Mouse (Mus musculus) neural tube, embryonic 13.5 days (tissue): ENCODE measurements around the gene Gm20431. TPM values are rescaled to one million over a fixed set of nuclear protein-coding genes. Genes with fewer than 3 reads are reported as not detected.

ENCODE experiments used
- ATAC-seq: fragments of 200-750 bp; cut with Nextera tagmentation; 2 replicates; pipeline ENCODE4 v1.8.0; 2017; ENCODE audit warnings: low read depth, mild to moderate bottlenecking, moderate TSS enrichment, moderate library complexity
- H3K27ac ChIP-seq: fragments of 300-500 bp; sonication (generic); replicated peaks from 2 replicates; pipeline ENCODE4 v1.5.1; 2015; ENCODE audit warnings: moderate library complexity, mild to moderate bottlenecking, inconsistent platforms
- H3K27me3 ChIP-seq: fragments of 300-500 bp; sonication (generic); 2 replicates; pipeline ENCODE4 v1.6.1; 2015; ENCODE audit warnings: mild to moderate bottlenecking, inconsistent platforms
- H3K36me3 ChIP-seq: fragments of 300-500 bp; sonication (generic); 2 replicates; pipeline ENCODE4 v1.6.1; 2015; ENCODE audit warnings: mild to moderate bottlenecking, inconsistent platforms
- H3K4me1 ChIP-seq: fragments of 300-500 bp; sonication (generic); replicated peaks from 2 replicates; pipeline ENCODE4 v1.6.1; 2015; ENCODE audit warnings: inconsistent platforms
- H3K4me2 ChIP-seq: fragments of 300-500 bp; sonication (generic); 2 replicates; pipeline ENCODE4 v1.6.1; 2015; ENCODE audit warnings: inconsistent platforms, mild to moderate bottlenecking, moderate library complexity
- H3K4me3 ChIP-seq: fragments of 300-500 bp; sonication (generic); 2 replicates; pipeline ENCODE4 v1.5.1; 2015; ENCODE audit warnings: mild to moderate bottlenecking, inconsistent platforms
- H3K9ac ChIP-seq: fragments of 300-500 bp; sonication (generic); 2 replicates; pipeline ENCODE4 v1.6.1; 2015; ENCODE audit warnings: moderate library complexity, mild to moderate bottlenecking, inconsistent platforms
- H3K9me3 ChIP-seq: fragments of 300-500 bp; sonication (generic); 2 replicates; pipeline ENCODE4 v1.6.1; 2016; ENCODE audit warnings: inconsistent platforms
- WGBS: fragments of 180-500 bp; shearing (Covaris S2); methylation state at CpG from one replicate; pipeline ENCODE4 v1.1.7; 2015; 5-methylcytosine and 5-hydroxymethylcytosine counted together
- polyA plus RNA-seq: library from polyadenylated mRNA; unstranded; fragments of >200 nt; fragmentation: Nextera tagmentation; extraction: Ambion mirVana; gene quantifications from 2 replicates; pipeline ENCODE4 v1.2.1, GENCODE M21; 2015

Gene Gm20431
- polyA plus RNA-seq, 1 experiment from 2014 or later, result 9.3 TPM

- 77% methylated on average over 6 of the region's 6 CpGs for WGBS
- no peak overlapping the region for H3K27ac ChIP-seq
- H3K9me3 ChIP-seq, result no peaks in the 10 kb centered on the region
- peaks cover 7% of the 10 kb centered on the region for H3K27me3 ChIP-seq
- no peak overlapping the region for H3K4me2 ChIP-seq
- peaks cover 22% of the 10 kb centered on the region for H3K4me1 ChIP-seq
- no peak overlapping the region for H3K4me3 ChIP-seq
- no peak overlapping the region for H3K9ac ChIP-seq
- ATAC-seq, result no peak
- no peaks in the 10 kb centered on the region for H3K36me3 ChIP-seq
Measured at GRCm38 (mm10) chr2:167599917-167600316, 61.4 kb downstream of the Gm20431 start.

GRCm38 (mm10) chr2:167599195-167599594, 62.1 kb downstream of the Gm20431 start:
- H3K27me3 ChIP-seq, result peaks cover 7% of the 10 kb centered on the region
- 72% methylated on average over 5 of the region's 5 CpGs for WGBS
- ATAC-seq, result no peak

GRCm38 (mm10) chr2:167597492-167598186, 63.7 kb downstream of the Gm20431 start:
- Histone ChIP-seq H3K9ac (peak overlapping the region; percentile 60), H3K4me2 (peak overlapping the region; percentile 46), H3K9me3 (no peaks in the 10 kb centered on the region), H3K27me3 (peaks cover 7% of the 10 kb centered on the region), H3K27ac (peak overlapping the region; percentile 73), H3K36me3 (no peaks in the 10 kb centered on the region), H3K4me1 (peaks cover 39% of the 10 kb centered on the region), H3K4me3 (0 out of 2 replicates have a peak overlapping the region, but pooled peaks have one; percentile 4)
- ATAC-seq, result peak; percentile 54
- WGBS, result 28% methylated on average over 40 of the region's 40 CpGs

More at GRCm38 (mm10) chr2:167599195-167599594, 62.1 kb downstream of the Gm20431 start:
- H3K9me3 ChIP-seq, result no peaks in the 10 kb centered on the region
- no peak overlapping the region for H3K9ac ChIP-seq
- H3K36me3 ChIP-seq, result no peaks in the 10 kb centered on the region
- H3K4me3 ChIP-seq, result no peak overlapping the region
- no peak overlapping the region for H3K27ac ChIP-seq
- H3K4me1 ChIP-seq, result peaks cover 30% of the 10 kb centered on the region
- H3K4me2 ChIP-seq, result no peak overlapping the region

DNA sequence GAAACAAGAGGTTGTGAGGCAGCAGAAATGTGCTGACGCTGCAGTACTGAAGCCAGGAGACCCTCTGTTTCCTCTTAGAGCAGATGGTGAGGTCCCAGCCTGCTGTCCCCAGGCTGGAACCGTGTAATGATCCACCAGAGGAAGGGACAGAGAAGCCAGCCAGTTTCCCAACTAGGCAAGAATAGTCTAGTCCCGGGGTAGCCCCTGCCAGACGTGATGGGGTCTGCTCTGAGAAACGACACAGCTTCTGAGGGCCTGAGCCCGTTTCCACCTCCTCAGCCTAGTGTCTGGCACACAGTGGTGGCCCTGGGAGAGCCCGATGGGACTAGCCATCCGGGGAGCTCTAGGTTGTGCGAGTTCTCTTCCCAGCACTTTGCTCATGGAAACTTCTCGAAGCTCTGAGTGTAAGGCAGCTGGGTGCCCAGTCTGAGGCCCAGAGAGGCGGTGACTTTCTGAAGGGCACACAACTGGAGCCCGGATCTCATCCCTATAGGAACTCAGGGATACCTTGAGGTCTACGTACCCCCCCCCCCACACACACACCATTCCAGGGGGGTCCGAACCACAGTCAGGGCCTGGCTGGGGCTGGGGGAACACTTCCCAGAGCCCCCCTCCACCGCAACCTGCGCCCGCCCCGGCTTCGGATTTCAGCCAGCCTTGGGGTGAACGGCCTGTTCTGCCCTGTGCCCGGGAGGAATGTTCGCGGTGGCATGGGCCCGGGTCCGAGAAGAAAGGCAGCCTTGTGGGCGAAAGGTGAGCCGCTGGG, 64.4 kb downstream of the Gm20431 start:
- peak overlapping the region; percentile 46 for H3K4me2 ChIP-seq
- H3K4me1 ChIP-seq, result peaks cover 39% of the 10 kb centered on the region
- H3K9ac ChIP-seq, result peak overlapping the region; percentile 60
- no peaks in the 10 kb centered on the region for H3K9me3 ChIP-seq
- WGBS, result 37% methylated on average over 27 of the region's 27 CpGs
- no peaks in the 10 kb centered on the region for H3K36me3 ChIP-seq
- peak overlapping the region; percentile 73 for H3K27ac ChIP-seq
- H3K27me3 ChIP-seq, result peaks cover 7% of the 10 kb centered on the region
- H3K4me3 ChIP-seq, result 0 out of 2 replicates have a peak overlapping the region, but pooled peaks have one; percentile 4
- no peak for ATAC-seq

GRCm38 (mm10) chr2:167596262-167596661, 65.0 kb downstream of the Gm20431 start:
- WGBS, result 67% methylated on average over 3 of the region's 4 CpGs
- Histone ChIP-seq H3K4me3 (no peak overlapping the region), H3K27me3 (peaks cover 7% of the 10 kb centered on the region), H3K4me2 (no peak overlapping the region), H3K9me3 (no peaks in the 10 kb centered on the region), H3K9ac (no peak overlapping the region), H3K36me3 (no peaks in the 10 kb centered on the region), H3K4me1 (peaks cover 39% of the 10 kb centered on the region), H3K27ac (peak overlapping the region; percentile 59)
- no peak for ATAC-seq

- H3K4me2 ChIP-seq, result no peak overlapping the region
- no peak for ATAC-seq
- peak overlapping the region; percentile 59 for H3K27ac ChIP-seq
- H3K36me3 ChIP-seq, result no peaks in the 10 kb centered on the region
- H3K4me1 ChIP-seq, result peaks cover 39% of the 10 kb centered on the region
- no peak overlapping the region for H3K9ac ChIP-seq
- H3K4me3 ChIP-seq, result no peak overlapping the region
- WGBS, result 44% methylated on average over 14 of the region's 14 CpGs
- H3K9me3 ChIP-seq, result no peaks in the 10 kb centered on the region
- H3K27me3 ChIP-seq, result peaks cover 5% of the 10 kb centered on the region
Measured at GRCm38 (mm10) chr2:167595761-167596171, 65.5 kb downstream of the Gm20431 start.

DNA sequence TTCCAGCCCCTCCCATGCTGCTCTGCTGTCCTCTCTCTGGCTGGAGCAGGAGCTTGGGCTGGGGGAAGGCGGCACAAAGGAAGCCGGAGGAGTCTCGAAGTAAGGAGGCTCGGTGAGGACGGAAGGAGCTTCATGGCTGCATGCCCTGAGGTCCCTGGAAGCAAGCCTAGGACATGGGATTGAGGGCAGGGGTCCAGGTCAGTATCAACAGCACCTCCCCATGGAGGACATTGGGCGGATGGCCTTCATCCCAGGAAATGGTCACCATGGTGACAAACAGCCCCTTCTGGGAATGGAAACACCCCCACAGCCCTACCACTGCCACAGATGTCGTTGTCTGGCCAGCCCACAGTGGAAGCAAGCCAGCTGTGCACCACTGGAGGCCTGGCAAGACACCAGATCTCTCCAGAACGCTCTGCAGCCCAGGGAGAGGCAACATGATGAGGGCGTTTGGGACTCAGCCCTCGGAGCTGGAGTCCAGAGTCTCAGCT, 66.8 kb downstream of the Gm20431 start:
- Histone ChIP-seq H3K4me1 (peaks cover 39% of the 10 kb centered on the region), H3K4me3 (no peak overlapping the region), H3K9ac (no peak overlapping the region), H3K9me3 (no peaks in the 10 kb centered on the region), H3K27me3 (peaks cover 5% of the 10 kb centered on the region), H3K4me2 (no peak overlapping the region), H3K36me3 (no peaks in the 10 kb centered on the region), H3K27ac (peak overlapping the region; percentile 52)
- no peak for ATAC-seq
- WGBS, result 24% methylated on average over 10 of the region's 10 CpGs

- no peak overlapping the region for H3K9ac ChIP-seq
- ATAC-seq, result no peak
- H3K4me2 ChIP-seq, result no peak overlapping the region
- H3K27ac ChIP-seq, result peak overlapping the region; percentile 52
- H3K4me3 ChIP-seq, result no peak overlapping the region
- H3K36me3 ChIP-seq, result no peaks in the 10 kb centered on the region
- H3K27me3 ChIP-seq, result peaks cover 5% of the 10 kb centered on the region
- 74% methylated on average over 4 of the region's 4 CpGs for WGBS
- no peaks in the 10 kb centered on the region for H3K9me3 ChIP-seq
- peaks cover 46% of the 10 kb centered on the region for H3K4me1 ChIP-seq
Measured at GRCm38 (mm10) chr2:167593551-167594250, 67.6 kb downstream of the Gm20431 start.

DNA sequence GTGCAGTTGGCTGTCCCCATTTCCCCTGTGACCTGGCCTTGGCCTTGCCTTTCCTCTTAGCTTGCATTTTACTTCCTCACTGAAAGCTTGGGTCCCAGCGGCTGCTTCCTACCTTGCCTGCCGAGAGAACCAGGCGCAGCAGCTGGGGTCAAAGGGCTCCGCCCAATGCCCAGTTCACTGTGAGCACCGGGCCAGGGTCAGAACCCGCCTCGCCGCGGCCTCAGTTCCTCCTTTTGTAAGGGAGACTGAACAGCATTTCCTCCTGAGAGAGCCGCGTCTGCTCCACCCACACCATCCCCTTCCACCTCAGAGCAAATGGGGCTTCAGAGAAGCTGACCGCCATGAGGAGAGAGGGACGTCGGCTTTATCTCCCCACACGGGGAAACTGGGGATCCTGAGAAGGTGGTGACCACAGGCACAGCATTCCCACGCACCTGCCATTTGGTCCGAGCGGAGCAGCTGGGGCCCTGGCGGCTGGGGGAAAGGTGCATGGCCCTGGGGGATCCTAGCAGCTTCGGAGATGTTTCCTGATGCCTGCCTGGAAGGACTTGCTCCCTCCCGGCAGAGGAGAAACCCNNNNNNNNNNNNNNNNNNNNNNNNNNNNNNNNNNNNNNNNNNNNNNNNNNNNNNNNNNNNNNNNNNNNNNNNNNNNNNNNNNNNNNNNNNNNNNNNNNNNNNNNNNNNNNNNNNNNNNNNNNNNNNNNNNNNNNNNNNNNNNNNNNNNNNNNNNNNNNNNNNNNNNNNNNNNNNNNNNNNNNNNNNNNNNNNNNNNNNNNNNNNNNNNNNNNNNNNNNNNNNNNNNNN, 72.3 kb downstream of the Gm20431 start:
- peaks cover 27% of the 10 kb centered on the region for H3K4me1 ChIP-seq
- 0 out of 2 replicates have a peak overlapping the region, but pooled peaks have one; percentile 17 for H3K4me3 ChIP-seq
- no peaks in the 10 kb centered on the region for H3K27me3 ChIP-seq
- ATAC-seq, result no peak
- WGBS, result 10% methylated on average over 21 of the region's 21 CpGs
- H3K4me2 ChIP-seq, result peak overlapping the region; percentile 30
- 0 out of 2 replicates have a peak overlapping the region, but pooled peaks have one; percentile 22 for H3K9ac ChIP-seq
- no peaks in the 10 kb centered on the region for H3K9me3 ChIP-seq
- H3K27ac ChIP-seq, result peak overlapping the region; percentile 46; the same call in 1 of the 2 replicates
- no peaks in the 10 kb centered on the region for H3K36me3 ChIP-seq

DNA sequence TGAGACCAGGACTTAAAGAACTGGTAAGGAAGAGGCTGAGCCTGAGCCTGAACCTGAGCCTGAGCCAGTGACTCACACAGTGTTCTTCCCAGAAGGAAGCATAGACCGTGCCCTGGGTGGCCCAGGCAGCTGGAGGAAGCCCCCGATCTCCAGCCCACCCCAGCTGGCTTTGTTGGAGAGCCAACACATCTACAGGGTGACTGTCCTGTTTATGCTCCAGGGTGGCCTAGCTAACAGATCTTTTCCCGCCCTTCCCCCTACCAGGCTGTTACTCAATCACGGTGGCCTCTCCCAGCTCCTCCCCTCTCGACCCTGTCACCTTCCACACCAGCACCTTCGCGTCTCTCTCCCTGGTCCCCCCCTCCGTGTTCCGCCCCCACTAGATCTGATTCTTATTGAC, 74.3 kb downstream of the Gm20431 start:
- WGBS, result 22% methylated on average over 9 of the region's 9 CpGs
- H3K9ac ChIP-seq, result no peak overlapping the region
- H3K4me3 ChIP-seq, result no peak overlapping the region
- no peaks in the 10 kb centered on the region for H3K36me3 ChIP-seq
- peaks cover 28% of the 10 kb centered on the region for H3K4me1 ChIP-seq
- no peaks in the 10 kb centered on the region for H3K9me3 ChIP-seq
- H3K4me2 ChIP-seq, result no peak overlapping the region
- H3K27me3 ChIP-seq, result no peaks in the 10 kb centered on the region
- ATAC-seq, result no peak
- no peak overlapping the region for H3K27ac ChIP-seq

DNA sequence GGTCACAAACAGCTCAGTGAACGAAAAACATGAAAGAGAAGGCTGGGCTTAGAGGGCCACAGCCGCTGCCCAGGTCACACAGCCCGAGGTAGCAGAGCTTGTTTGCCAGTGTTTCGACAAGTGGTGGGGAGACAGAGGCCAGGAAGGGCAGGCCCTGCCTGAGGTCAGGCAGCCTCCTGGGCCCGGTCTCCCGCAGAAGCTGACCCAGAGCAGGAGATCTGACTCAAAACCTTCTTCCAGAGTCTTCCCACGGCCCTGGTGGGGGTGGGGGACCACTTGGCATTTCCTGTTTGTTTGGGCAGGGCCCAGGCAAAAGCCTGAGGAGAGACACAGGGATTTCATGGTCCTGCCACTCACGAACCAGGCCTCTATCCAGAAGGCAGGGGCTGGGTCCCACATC, 75.3 kb downstream of the Gm20431 start:
- Histone ChIP-seq H3K36me3 (no peaks in the 10 kb centered on the region), H3K27me3 (no peaks in the 10 kb centered on the region), H3K4me1 (peaks cover 28% of the 10 kb centered on the region), H3K9ac (no peak overlapping the region), H3K27ac (no peak overlapping the region), H3K4me3 (no peak overlapping the region), H3K4me2 (no peak overlapping the region), H3K9me3 (no peaks in the 10 kb centered on the region)
- no peak for ATAC-seq
- WGBS, result 20% methylated on average over 8 of the region's 8 CpGs
